Mouse (Mus musculus) myocyte (in vitro differentiated cells): ENCODE measurements around the gene Pdia5. TPM values are rescaled to one million over a fixed set of nuclear protein-coding genes. Genes with fewer than 3 reads are reported as not detected.
A peak's percentile ranks its signal among the peaks of the same experiment; 100 is the strongest.

Source experiments
- H3K27me3 ChIP-seq: one replicate; pipeline ENCODE4 v1.6.1; 2011; ENCODE audit not compliant: control insufficient read depth, insufficient read depth, insufficient read length
- H3K36me3 ChIP-seq: one replicate; pipeline ENCODE4 v1.6.1; 2011; ENCODE audit not compliant: control insufficient read depth, insufficient read depth
- H3K4me2 ChIP-seq: one replicate; pipeline ENCODE4 v1.6.1; 2011; ENCODE audit warnings: low read depth, control low read depth
- H3K4me3 ChIP-seq: one replicate; pipeline ENCODE4 v1.5.1; 2011; ENCODE audit warnings: mild to moderate bottlenecking, control low read depth, moderate library complexity
- H3K79me2 ChIP-seq: one replicate; pipeline ENCODE4 v1.6.1; 2011; ENCODE audit not compliant: control insufficient read depth, insufficient read depth
- H3ac ChIP-seq: one replicate; pipeline ENCODE4 v1.6.1; 2011; ENCODE audit not compliant: control insufficient read depth, insufficient read length
- CEBPB ChIP-seq: IDR thresholded peaks from 2 replicates; pipeline ENCODE4 v1.6.1; 2011; ENCODE audit warnings: mild to moderate bottlenecking, moderate library complexity; ENCODE audit not compliant: poor library complexity, insufficient read depth, severe bottlenecking
- E2F4 ChIP-seq: IDR thresholded peaks from one replicate; pipeline ENCODE4 v1.6.1; 2011; ENCODE audit warnings: mild to moderate bottlenecking, control low read depth, moderate library complexity; ENCODE audit not compliant: insufficient read depth
- MAX ChIP-seq: IDR thresholded peaks from one replicate; pipeline ENCODE4 v1.6.1; 2011; ENCODE audit warnings: low read depth, mild to moderate bottlenecking, control low read depth
- MYOD1 ChIP-seq, 3 experiments: IDR thresholded peaks; one replicate each; pipeline ENCODE4 v1.6.1; 2011; ENCODE audit warnings: control low read depth in 2 of 3, low read depth in 2 of 3, mild to moderate bottlenecking in 2 of 3, moderate library complexity in 1 of 3; ENCODE audit not compliant: insufficient read length in 2 of 3, control insufficient read depth in 1 of 3
- MYOG ChIP-seq, 3 experiments: IDR thresholded peaks; one replicate each; pipeline ENCODE4 v1.6.1; 2011; ENCODE audit warnings: control low read depth in 2 of 3, low read depth in 2 of 3, mild to moderate bottlenecking in 2 of 3; ENCODE audit not compliant: insufficient read length in 2 of 3, control insufficient read depth in 1 of 3, insufficient read depth in 1 of 3
- POLR2A ChIP-seq: IDR thresholded peaks from one replicate; pipeline ENCODE4 v1.6.1; 2011; ENCODE audit warnings: low read depth, mild to moderate bottlenecking, control low read depth, moderate library complexity; ENCODE audit not compliant: insufficient read length
- POLR2AphosphoS2 ChIP-seq: IDR thresholded peaks from one replicate; pipeline ENCODE4 v1.6.1; 2011; ENCODE audit warnings: low read depth, control low read depth; ENCODE audit not compliant: insufficient read length
- REST ChIP-seq: IDR thresholded peaks from one replicate; pipeline ENCODE4 v1.6.1; 2011; ENCODE audit warnings: mild to moderate bottlenecking, control low read depth, moderate library complexity; ENCODE audit not compliant: insufficient read depth, insufficient read length
- SRF ChIP-seq: IDR thresholded peaks from one replicate; pipeline ENCODE4 v1.6.1; 2011; ENCODE audit warnings: low read depth; ENCODE audit not compliant: control insufficient read depth, insufficient read length
- TCF12 ChIP-seq: IDR thresholded peaks from one replicate; pipeline ENCODE4 v1.6.1; 2011; ENCODE audit warnings: mild to moderate bottlenecking, control low read depth; ENCODE audit not compliant: poor library complexity, insufficient read depth, severe bottlenecking
- TCF3 ChIP-seq: IDR thresholded peaks from one replicate; pipeline ENCODE4 v1.6.1; 2011; ENCODE audit warnings: low read depth, control low read depth; ENCODE audit not compliant: insufficient read length
- USF1 ChIP-seq: IDR thresholded peaks from one replicate; pipeline ENCODE4 v1.6.1; 2011; ENCODE audit warnings: low read depth, mild to moderate bottlenecking, control low read depth, moderate library complexity
- polyA plus RNA-seq: library from polyadenylated mRNA; unstranded; fragments of >200 nt; fragmentation: generic; extraction: Trizol; gene quantifications from one replicate; pipeline ENCODE4 v1.2.1, GENCODE M21; 2012; ENCODE audit warnings: missing spikeins

Pdia5 gene
- polyA plus RNA-seq = 16.2 TPM

- Histone ChIP-seq H3K36me3 (no peaks in the 10 kb centered on the region), H3K79me2 (no peaks in the 10 kb centered on the region), H3ac (peak within 1 kb of the TSS; percentile 14), H3K4me2 (peak within 1 kb of the TSS; percentile 81), H3K4me3 (peak within 1 kb of the TSS; percentile 45), H3K27me3 (no peaks in the 10 kb centered on the region)
- TF ChIP-seq USF1 (no peak), E2F4 (peak; percentile 34), POLR2AphosphoS2 (peak; percentile 58), MAX (no peak), TCF3 (no peak), REST (no peak), SRF (no peak), MYOG (IDR thresholded peaks at IDR 0.05; ENCODE audit: control insufficient read depth in 1 of 3, insufficient read depth in 1 of 3, insufficient read length in 2 of 3, low read depth in 2 of 3) (peak; percentile 57 to 88 (median 77)), TCF12 (peak; percentile 63), POLR2A (peak; percentile 82), MYOD1 (IDR thresholded peaks at IDR 0.05; ENCODE audit: control insufficient read depth in 1 of 3, insufficient read length in 2 of 3, low read depth in 2 of 3) (peak; percentile 64 to 85 (median 80)), CEBPB (no peak)
Observed at GRCm38 (mm10) chr16:35490231-35491070, at the start of gene Pdia5. Pdia5 (minus strand) TSS chr16:35490873.

GRCm38 (mm10) chr16:35539041-35539440 lies 48.4 kb upstream of the Pdia5 start:
- H3K4me2 ChIP-seq = no peak overlapping the region
- H3K27me3 ChIP-seq = peaks cover 54% of the 10 kb centered on the region
- no peaks in the 10 kb centered on the region for H3K36me3 ChIP-seq
- TF ChIP-seq TCF12 = no peak
- TF ChIP-seq POLR2A = no peak
- no peak for TF ChIP-seq SRF
- TF ChIP-seq MAX = no peak
- no peak for TF ChIP-seq E2F4
- TF ChIP-seq MYOD1 (IDR thresholded peaks at IDR 0.05; ENCODE audit: control insufficient read depth in 1 of 3, insufficient read length in 2 of 3, low read depth in 2 of 3) = no peak
- no peak for TF ChIP-seq POLR2AphosphoS2
- no peak for TF ChIP-seq CEBPB
- TF ChIP-seq MYOG (IDR thresholded peaks at IDR 0.05; ENCODE audit: control insufficient read depth in 1 of 3, insufficient read depth in 1 of 3, insufficient read length in 2 of 3, low read depth in 2 of 3) = no peak
- no peak for TF ChIP-seq USF1
- TF ChIP-seq TCF3 = no peak
- no peak for TF ChIP-seq REST
- H3ac ChIP-seq = no peak overlapping the region
- no peak overlapping the region for H3K4me3 ChIP-seq
- H3K79me2 ChIP-seq = no peaks in the 10 kb centered on the region

GRCm38 (mm10) chr16:35537651-35538050 lies 47.0 kb upstream of the Pdia5 start:
- H3K79me2 ChIP-seq = no peaks in the 10 kb centered on the region
- H3K36me3 ChIP-seq = no peaks in the 10 kb centered on the region
- H3K4me2 ChIP-seq = no peak overlapping the region
- no peak overlapping the region for H3ac ChIP-seq
- no peak overlapping the region for H3K4me3 ChIP-seq
- TF ChIP-seq MAX (no peak), MYOD1 (IDR thresholded peaks at IDR 0.05; ENCODE audit: control insufficient read depth in 1 of 3, insufficient read length in 2 of 3, low read depth in 2 of 3) (no peak), TCF3 (no peak), POLR2AphosphoS2 (no peak), USF1 (no peak), SRF (no peak), POLR2A (no peak), TCF12 (no peak), REST (no peak), MYOG (IDR thresholded peaks at IDR 0.05; ENCODE audit: control insufficient read depth in 1 of 3, insufficient read depth in 1 of 3, insufficient read length in 2 of 3, low read depth in 2 of 3) (no peak), E2F4 (no peak), CEBPB (no peak)
- peaks cover 50% of the 10 kb centered on the region for H3K27me3 ChIP-seq

- H3K36me3 ChIP-seq = no peaks in the 10 kb centered on the region
- no peak overlapping the region for H3K4me2 ChIP-seq
- H3ac ChIP-seq = no peak overlapping the region
- peaks cover 33% of the 10 kb centered on the region for H3K27me3 ChIP-seq
- no peaks in the 10 kb centered on the region for H3K79me2 ChIP-seq
- TF ChIP-seq E2F4 (no peak), REST (no peak)
- no peak overlapping the region for H3K4me3 ChIP-seq
Observed at GRCm38 (mm10) chr16:35534630-35535029, 44.0 kb upstream of the Pdia5 start.

- no peak for TF ChIP-seq REST
- no peak for TF ChIP-seq POLR2A
- no peak for TF ChIP-seq TCF12
- TF ChIP-seq POLR2AphosphoS2 = no peak
- TF ChIP-seq CEBPB = no peak
- no peaks in the 10 kb centered on the region for H3K36me3 ChIP-seq
- H3K27me3 ChIP-seq = peaks cover 2% of the 10 kb centered on the region
- H3ac ChIP-seq = no peak overlapping the region
- no peak overlapping the region for H3K4me3 ChIP-seq
- no peaks in the 10 kb centered on the region for H3K79me2 ChIP-seq
- H3K4me2 ChIP-seq = no peak overlapping the region
Observed at GRCm38 (mm10) chr16:35524200-35524599, 33.5 kb upstream of the Pdia5 start.
